Mouse (Mus musculus): Measurements from ENCODE around the gene Olfr800. TPM values are rescaled to one million over a fixed set of nuclear protein-coding genes. Genes with fewer than 3 reads are reported as not detected.

Olfr800 gene
- not detected in 2 replicates for polyA plus RNA-seq (2014; fragmentation: Nextera tagmentation; extraction: Ambion mirVana)

DNA sequence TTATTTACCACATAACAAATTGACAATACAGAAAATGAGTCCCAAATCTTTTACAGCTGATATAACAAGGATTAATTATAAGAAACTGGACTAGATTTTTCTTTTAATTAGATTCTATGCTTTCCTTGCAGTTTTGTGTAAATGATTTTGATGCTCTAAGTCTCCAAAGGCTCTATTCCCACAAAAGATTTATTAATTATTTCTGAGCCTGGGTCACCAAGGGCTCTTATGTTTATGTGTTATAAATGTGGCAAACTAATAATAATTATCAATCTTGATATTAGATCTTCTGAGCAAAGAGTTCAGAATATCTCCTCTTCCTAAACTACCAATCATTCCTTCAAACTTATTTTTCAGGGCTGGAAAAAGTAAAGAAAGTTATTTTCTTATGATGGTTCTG, at the start of gene Olfr800:
Gene Olfr800 (plus strand): TSS at position 301 of the 400 bp plus-strand sequence.
- Histone ChIP-seq H3K9ac (replicated peaks; ENCODE audit: low read depth, low read length) (no peak within 1 kb of the TSS), H3K4me1 (ENCODE audit: control insufficient read depth, insufficient read depth, low read length) (no peaks in the 10 kb centered on the region), H3K9me3 (ENCODE audit: control insufficient read depth, low read length) (no peaks in the 10 kb centered on the region), H3K4me3 (ENCODE audit: low read depth, low read length) (no peak within 1 kb of the TSS), H3K36me3 (ENCODE audit: control insufficient read depth, insufficient read depth, low read length) (no peaks in the 10 kb centered on the region), H3K27me3 (ENCODE audit: control insufficient read depth, insufficient read depth, low read length) (no peaks in the 10 kb centered on the region), H3K27ac (ENCODE audit: low read depth, low read length) (no peak within 1 kb of the TSS), H3K4me2 (ENCODE audit: low read depth, low read length) (no peak within 1 kb of the TSS)
- no peak for ATAC-seq (ENCODE audit: low read depth)

DNA sequence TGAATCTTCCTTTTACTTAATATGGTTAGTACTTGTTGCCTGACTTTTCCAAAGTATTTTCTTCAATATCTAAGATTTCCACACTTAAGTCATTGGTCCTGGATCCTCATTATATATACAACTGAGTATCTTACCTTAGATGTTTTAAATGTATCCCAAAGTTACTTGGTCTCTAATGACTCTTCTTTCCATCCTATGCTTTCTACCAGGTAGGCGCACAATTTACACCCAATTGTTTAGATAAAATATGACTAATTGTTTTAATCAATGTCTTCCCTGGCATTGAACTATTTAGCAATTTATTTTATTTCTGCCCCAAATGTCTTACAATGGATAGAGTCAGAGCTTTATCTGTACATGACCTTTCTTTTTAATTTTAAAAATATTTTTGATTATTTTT, 45.0 kb upstream of the Olfr800 start, which contains the start of gene Olfr796:
Gene Olfr796 (minus strand): TSS at position 101 of the 400 bp plus-strand sequence.
- H3K27ac ChIP-seq (ENCODE audit: low read depth, low read length): no peak within 1 kb of the TSS

DNA sequence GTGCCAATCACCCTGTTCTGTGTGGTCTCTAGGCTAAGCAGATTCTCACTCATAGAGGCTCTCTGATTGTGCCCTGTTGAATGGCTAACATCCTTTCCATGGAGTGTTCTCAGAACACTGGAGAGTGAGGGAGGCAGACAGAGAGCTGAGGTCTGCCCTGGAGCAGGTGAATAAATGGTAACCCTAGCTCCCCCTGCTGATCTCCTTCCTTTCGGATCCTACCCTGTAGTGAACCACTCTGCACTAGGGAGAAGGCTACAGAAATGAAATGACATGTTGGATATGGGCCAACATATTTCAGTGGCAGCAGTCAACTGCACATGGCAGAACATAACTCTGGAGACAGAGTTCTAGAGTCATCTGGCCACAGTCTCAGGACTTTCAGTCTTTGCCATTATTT, 35.8 kb upstream of the Olfr800 start:
- Histone ChIP-seq H3K27ac (ENCODE audit: low read depth, low read length) (no peak overlapping the region), H3K4me3 (ENCODE audit: low read depth, low read length) (no peak overlapping the region), H3K9ac (replicated peaks; ENCODE audit: low read depth, low read length) (no peak overlapping the region), H3K27me3 (ENCODE audit: control insufficient read depth, insufficient read depth, low read length) (no peaks in the 10 kb centered on the region), H3K36me3 (ENCODE audit: control insufficient read depth, insufficient read depth, low read length) (no peaks in the 10 kb centered on the region), H3K4me1 (ENCODE audit: control insufficient read depth, insufficient read depth, low read length) (no peaks in the 10 kb centered on the region), H3K9me3 (ENCODE audit: control insufficient read depth, low read length) (no peaks in the 10 kb centered on the region), H3K4me2 (ENCODE audit: low read depth, low read length) (no peak overlapping the region)
- WGBS: 11% methylated on average over 1 of the region's 1 CpGs
- no peak for ATAC-seq (ENCODE audit: low read depth)

More for the DNA sequence above, 45.0 kb upstream of the Olfr800 start, which contains the start of gene Olfr796:
- no peaks in the 10 kb centered on the region for H3K36me3 ChIP-seq (ENCODE audit: control insufficient read depth, insufficient read depth, low read length)
- no peak within 1 kb of the TSS for H3K9ac ChIP-seq (replicated peaks; ENCODE audit: low read depth, low read length)
- H3K4me3 ChIP-seq (ENCODE audit: low read depth, low read length): no peak within 1 kb of the TSS
- no peaks in the 10 kb centered on the region for H3K4me1 ChIP-seq (ENCODE audit: control insufficient read depth, insufficient read depth, low read length)
- H3K9me3 ChIP-seq (ENCODE audit: control insufficient read depth, low read length): no peaks in the 10 kb centered on the region
- ATAC-seq (ENCODE audit: low read depth): no peak
- no peak within 1 kb of the TSS for H3K4me2 ChIP-seq (ENCODE audit: low read depth, low read length)
- H3K27me3 ChIP-seq (ENCODE audit: control insufficient read depth, insufficient read depth, low read length): no peaks in the 10 kb centered on the region
- 98% methylated on average over 1 of the region's 1 CpGs for WGBS

DNA sequence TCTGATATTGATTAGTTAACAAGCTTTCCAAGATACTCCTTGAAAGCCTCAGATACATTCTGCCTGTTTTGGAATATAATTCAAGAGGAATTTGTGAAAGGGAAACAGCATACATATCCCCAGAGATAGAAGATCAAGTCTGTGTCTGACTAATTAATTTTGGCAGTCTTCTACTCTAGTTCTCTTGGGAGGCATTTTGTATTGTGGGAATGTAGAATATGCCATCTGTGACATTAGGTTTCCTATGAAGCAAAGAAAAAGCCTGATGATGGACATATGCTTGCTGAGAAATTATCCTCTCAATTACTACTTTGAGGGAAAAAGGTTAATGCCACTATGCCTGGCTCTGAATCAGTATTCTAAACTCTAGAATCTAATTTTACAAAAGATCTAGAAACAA, 34.2 kb upstream of the Olfr800 start:
- no peak for ATAC-seq (ENCODE audit: low read depth)
- Histone ChIP-seq H3K36me3 (ENCODE audit: control insufficient read depth, insufficient read depth, low read length) (no peaks in the 10 kb centered on the region), H3K9me3 (ENCODE audit: control insufficient read depth, low read length) (no peaks in the 10 kb centered on the region), H3K9ac (replicated peaks; ENCODE audit: low read depth, low read length) (no peak overlapping the region), H3K27ac (ENCODE audit: low read depth, low read length) (no peak overlapping the region), H3K27me3 (ENCODE audit: control insufficient read depth, insufficient read depth, low read length) (no peaks in the 10 kb centered on the region), H3K4me1 (ENCODE audit: control insufficient read depth, insufficient read depth, low read length) (no peaks in the 10 kb centered on the region), H3K4me3 (ENCODE audit: low read depth, low read length) (no peak overlapping the region), H3K4me2 (ENCODE audit: low read depth, low read length) (no peak overlapping the region)

DNA sequence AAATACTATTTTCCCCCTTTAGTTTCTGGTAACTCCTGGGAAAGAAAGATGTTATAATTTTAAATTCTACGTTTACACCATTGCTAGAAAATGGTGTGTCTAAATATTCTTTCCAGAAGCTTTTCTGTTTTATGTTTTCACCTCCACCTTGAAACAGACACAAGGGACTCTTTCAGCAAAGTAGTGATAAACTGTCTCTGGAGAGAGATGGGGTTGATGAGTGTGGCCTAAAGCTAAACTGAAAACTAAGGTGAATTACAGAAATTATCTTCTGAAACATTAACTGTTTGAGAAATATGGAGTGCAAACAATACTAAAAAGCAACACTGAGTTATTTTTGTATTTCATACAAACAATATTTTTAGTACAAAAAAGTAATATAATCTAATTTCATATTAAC, 29.7 kb upstream of the Olfr800 start, which contains the start of gene Olfr798:
Gene Olfr798 (minus strand): TSS at position 101 of the 400 bp plus-strand sequence.
- no peaks in the 10 kb centered on the region for H3K4me1 ChIP-seq (ENCODE audit: control insufficient read depth, insufficient read depth, low read length)
- H3K4me2 ChIP-seq (ENCODE audit: low read depth, low read length): no peak within 1 kb of the TSS
- H3K9ac ChIP-seq (replicated peaks; ENCODE audit: low read depth, low read length): no peak within 1 kb of the TSS
- no peak within 1 kb of the TSS for H3K4me3 ChIP-seq (ENCODE audit: low read depth, low read length)
- no peaks in the 10 kb centered on the region for H3K27me3 ChIP-seq (ENCODE audit: control insufficient read depth, insufficient read depth, low read length)
- H3K27ac ChIP-seq (ENCODE audit: low read depth, low read length): no peak within 1 kb of the TSS
- H3K9me3 ChIP-seq (ENCODE audit: control insufficient read depth, low read length): no peaks in the 10 kb centered on the region
- WGBS: 88% methylated on average over 1 of the region's 1 CpGs
- no peak for ATAC-seq (ENCODE audit: low read depth)
- no peaks in the 10 kb centered on the region for H3K36me3 ChIP-seq (ENCODE audit: control insufficient read depth, insufficient read depth, low read length)

DNA sequence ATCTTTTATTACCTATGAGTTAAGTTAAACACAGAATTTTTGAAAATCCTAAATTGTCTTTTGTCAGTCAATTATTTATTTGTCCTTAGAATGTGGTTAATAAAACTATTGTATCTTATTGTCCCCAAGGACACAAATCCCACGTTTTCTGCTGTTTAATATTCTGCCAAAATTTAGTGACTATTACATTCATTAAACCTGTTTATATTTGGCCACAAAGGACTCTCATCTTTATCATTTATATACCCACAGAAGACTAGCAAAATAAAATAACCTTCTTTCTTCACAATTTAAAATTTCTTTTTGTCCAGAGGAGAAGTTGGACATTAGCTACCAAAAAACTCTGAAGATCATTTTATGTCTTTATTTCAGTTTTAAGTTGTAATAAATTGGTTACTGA, 20.3 kb upstream of the Olfr800 start, which contains the start of gene Olfr799:
Gene Olfr799 (plus strand): TSS at position 301 of the 400 bp plus-strand sequence.
- Histone ChIP-seq H3K4me2 (ENCODE audit: low read depth, low read length) (no peak within 1 kb of the TSS), H3K27me3 (ENCODE audit: control insufficient read depth, insufficient read depth, low read length) (no peaks in the 10 kb centered on the region), H3K27ac (ENCODE audit: low read depth, low read length) (no peak within 1 kb of the TSS), H3K9me3 (ENCODE audit: control insufficient read depth, low read length) (no peaks in the 10 kb centered on the region), H3K4me3 (ENCODE audit: low read depth, low read length) (no peak within 1 kb of the TSS), H3K36me3 (ENCODE audit: control insufficient read depth, insufficient read depth, low read length) (no peaks in the 10 kb centered on the region), H3K4me1 (ENCODE audit: control insufficient read depth, insufficient read depth, low read length) (no peaks in the 10 kb centered on the region), H3K9ac (replicated peaks; ENCODE audit: low read depth, low read length) (no peak within 1 kb of the TSS)
- no peak for ATAC-seq (ENCODE audit: low read depth)
- WGBS: 29% methylated on average over 1 of the region's 1 CpGs

DNA sequence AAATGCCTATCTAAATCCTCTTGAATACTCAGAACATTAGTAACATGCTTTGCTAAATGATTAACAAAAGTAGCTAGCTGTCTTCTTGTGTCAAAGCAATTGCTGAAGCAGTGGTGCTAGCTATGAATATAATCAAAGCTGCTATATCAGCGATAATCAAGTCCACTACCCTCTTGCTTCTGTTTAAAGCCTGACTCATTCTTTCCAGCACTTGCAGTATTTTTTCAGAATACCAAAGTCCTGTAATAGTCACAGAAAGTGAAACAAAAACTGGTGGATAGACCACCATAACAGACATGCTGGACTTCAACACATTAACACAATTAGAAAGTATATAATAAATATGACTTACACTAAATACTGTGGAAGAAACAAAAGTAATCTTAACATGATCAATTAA, 5.7 kb upstream of the Olfr800 start:
- H3K27me3 ChIP-seq (ENCODE audit: control insufficient read depth, insufficient read depth, low read length): no peaks in the 10 kb centered on the region
- no peak overlapping the region for H3K9ac ChIP-seq (replicated peaks; ENCODE audit: low read depth, low read length)
- 87% methylated on average over 1 of the region's 1 CpGs for WGBS
- no peak for ATAC-seq (ENCODE audit: low read depth)
- no peak overlapping the region for H3K27ac ChIP-seq (ENCODE audit: low read depth, low read length)
- no peak overlapping the region for H3K4me3 ChIP-seq (ENCODE audit: low read depth, low read length)
- H3K4me1 ChIP-seq (ENCODE audit: control insufficient read depth, insufficient read depth, low read length): no peaks in the 10 kb centered on the region
- no peaks in the 10 kb centered on the region for H3K9me3 ChIP-seq (ENCODE audit: control insufficient read depth, low read length)
- H3K4me2 ChIP-seq (ENCODE audit: low read depth, low read length): no peak overlapping the region
- H3K36me3 ChIP-seq (ENCODE audit: control insufficient read depth, insufficient read depth, low read length): no peaks in the 10 kb centered on the region

DNA sequence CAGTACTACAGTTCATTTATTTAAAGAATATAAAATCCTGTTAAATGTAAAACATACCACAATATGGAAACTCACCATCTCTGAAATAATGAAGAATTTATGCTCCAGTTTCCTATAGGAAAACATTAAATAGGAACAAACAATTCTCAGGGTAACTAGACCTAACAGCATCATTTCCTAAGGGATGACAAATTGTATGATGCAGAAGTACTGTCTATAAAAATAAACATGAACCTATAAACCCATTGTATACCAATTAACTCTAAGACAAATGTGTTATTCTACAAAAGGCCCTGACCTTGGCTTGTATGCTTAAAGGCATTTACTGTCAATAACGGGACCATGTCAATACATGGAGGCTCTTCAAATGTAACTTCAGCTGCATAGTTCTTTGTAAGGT, 16.3 kb downstream of the Olfr800 start, which contains the start of gene Olfr801:
Gene Olfr801 (minus strand): TSS at position 101 of the 400 bp plus-strand sequence.
- no peaks in the 10 kb centered on the region for H3K27me3 ChIP-seq (ENCODE audit: control insufficient read depth, insufficient read depth, low read length)
- H3K4me3 ChIP-seq (ENCODE audit: low read depth, low read length): no peak within 1 kb of the TSS
- no peak within 1 kb of the TSS for H3K9ac ChIP-seq (replicated peaks; ENCODE audit: low read depth, low read length)
- H3K4me1 ChIP-seq (ENCODE audit: control insufficient read depth, insufficient read depth, low read length): no peaks in the 10 kb centered on the region
- no peak within 1 kb of the TSS for H3K4me2 ChIP-seq (ENCODE audit: low read depth, low read length)
- WGBS: 84% methylated on average over 1 of the region's 1 CpGs
- ATAC-seq (ENCODE audit: low read depth): no peak
- no peaks in the 10 kb centered on the region for H3K36me3 ChIP-seq (ENCODE audit: control insufficient read depth, insufficient read depth, low read length)
- H3K9me3 ChIP-seq (ENCODE audit: control insufficient read depth, low read length): no peaks in the 10 kb centered on the region
- no peak within 1 kb of the TSS for H3K27ac ChIP-seq (ENCODE audit: low read depth, low read length)

DNA sequence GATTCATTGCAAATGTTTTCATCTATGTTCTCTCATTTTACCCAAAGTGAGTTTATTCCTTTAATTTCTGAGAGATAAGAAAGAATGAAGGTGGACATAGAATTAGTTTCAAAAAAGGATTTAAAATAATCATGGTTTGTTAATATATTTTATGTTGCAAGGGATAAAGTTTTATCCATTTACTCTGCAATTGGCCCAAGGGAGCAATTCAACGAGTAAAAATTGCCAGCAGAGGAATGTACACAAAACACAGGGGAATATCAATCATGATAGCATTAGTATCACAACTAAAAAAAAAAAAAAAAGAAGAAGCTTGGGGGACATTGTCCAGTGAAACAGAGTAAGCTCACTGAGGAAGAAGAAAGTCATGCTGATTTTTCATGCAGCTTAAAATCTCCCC, 30.6 kb downstream of the Olfr800 start, which contains the start of gene Olfr802:
Gene Olfr802 (minus strand): TSS at position 101 of the 400 bp plus-strand sequence.
- H3K4me3 ChIP-seq (ENCODE audit: low read depth, low read length): no peak within 1 kb of the TSS
- ATAC-seq (ENCODE audit: low read depth): no peak

More for the DNA sequence above, 30.6 kb downstream of the Olfr800 start, which contains the start of gene Olfr802:
- Histone ChIP-seq H3K27me3 (ENCODE audit: control insufficient read depth, insufficient read depth, low read length) (no peaks in the 10 kb centered on the region), H3K4me1 (ENCODE audit: control insufficient read depth, insufficient read depth, low read length) (no peaks in the 10 kb centered on the region), H3K4me2 (ENCODE audit: low read depth, low read length) (no peak within 1 kb of the TSS), H3K36me3 (ENCODE audit: control insufficient read depth, insufficient read depth, low read length) (no peaks in the 10 kb centered on the region), H3K9ac (replicated peaks; ENCODE audit: low read depth, low read length) (no peak within 1 kb of the TSS), H3K9me3 (ENCODE audit: control insufficient read depth, low read length) (no peaks in the 10 kb centered on the region), H3K27ac (ENCODE audit: low read depth, low read length) (no peak within 1 kb of the TSS)
- 64% methylated on average over 1 of the region's 1 CpGs for WGBS
